ENCODE assay signal across 8 mouse cellular contexts in the genomic region with DNA sequence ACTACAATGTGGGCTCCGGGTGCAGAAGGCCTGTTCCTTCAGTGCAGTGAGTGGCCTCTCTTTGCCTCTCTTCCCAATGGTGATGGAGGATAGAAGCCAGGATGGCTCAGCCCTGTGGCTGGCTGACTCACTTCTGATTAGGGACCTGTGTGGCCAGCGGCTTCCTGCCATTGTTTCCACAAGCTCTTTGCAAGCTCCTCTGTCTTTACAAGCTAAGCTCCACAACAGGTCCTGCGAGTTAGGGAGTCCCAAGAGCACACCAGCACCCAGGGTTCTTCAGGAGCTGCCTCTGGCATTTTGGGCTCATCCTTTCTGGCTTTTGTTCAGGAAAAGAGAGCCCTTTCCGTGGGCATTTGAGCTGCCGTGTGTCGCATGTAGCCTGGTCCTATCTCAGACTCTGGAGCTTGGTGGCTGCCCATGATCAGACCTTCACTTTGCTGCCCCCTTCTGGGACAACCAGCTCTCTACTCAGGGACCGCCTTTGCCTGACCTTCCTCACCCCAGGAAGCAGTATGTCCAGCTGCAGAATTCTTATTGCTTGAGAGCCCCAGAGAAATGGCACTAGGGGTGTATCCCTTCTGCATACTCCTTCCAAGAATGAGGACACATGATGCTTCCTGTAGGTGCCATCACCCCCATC.
A peak's percentile ranks its signal among the peaks of the same experiment; 100 is the strongest.
DNase-seq lines count a peak whose midpoint lies in the region; ATAC-seq and TF ChIP-seq lines count a peak whose summit lies in the region.

No protein-coding gene starts in this region.

- intact Hi-C loops in left cerebral cortex, adult 2 months (cut with DNase I) = loop anchor here (1.0 kb wide), 2 partner anchors 77 to 149 kb away; no protein-coding TSS in a partner anchor

- peaks cover 99% of the 10 kb centered on the region for H3K4me1 ChIP-seq in hindbrain, embryonic 13.5 days (replicated peaks)

- H3K9me3 ChIP-seq in hindbrain, embryonic 13.5 days = no peaks in the 10 kb centered on the region

- peak overlapping the region; percentile 40; the same call in 1 of the 2 replicates for H3K9ac ChIP-seq in hindbrain, embryonic 13.5 days

- no peak overlapping the region for H3K4me2 ChIP-seq in hindbrain, embryonic 13.5 days

- no peaks in the 10 kb centered on the region for H3K36me3 ChIP-seq in hindbrain, embryonic 13.5 days

- ATAC-seq in hindbrain, embryonic 13.5 days (ENCODE audit: low FRiP score) = no peak
- peak; percentile 91 for ATAC-seq in megakaryocyte, adult 5-6 weeks (ENCODE audit: poor library complexity, severe bottlenecking)

- TF ChIP-seq CTCF in left cerebral cortex, adult 2 months (IDR thresholded peaks at IDR 0.05) = peak; percentile 67

- no peak overlapping the region for H3K4me3 ChIP-seq in hindbrain, embryonic 13.5 days
- H3K4me3 ChIP-seq in left cerebral cortex, adult 2 months = no peak overlapping the region

- WGBS in hindbrain, embryonic 13.5 days = 19% methylated on average over 7 of the region's 7 CpGs

- DNase-seq in T-cell, adult 2 months (ENCODE audit: low spot score) = peak; percentile 67
- DNase-seq in cerebellum, adult 9-11 months = peak; percentile 86
- peak; percentile 57 to 70 for DNase-seq in frontal cortex, postnatal 36 days (ENCODE audit: low spot score in 2 of 2)
- peak; percentile 58 to 59 for DNase-seq in left cerebral cortex, adult 2 months (ENCODE audit: extremely low spot score in 1 of 2, low spot score in 2 of 2)
- DNase-seq in right cerebral cortex, adult 2 months (ENCODE audit: low spot score in 2 of 2) = peak; percentile 64 to 74
- peak; percentile 38 for DNase-seq in urinary bladder, postnatal 10 days (ENCODE audit: low spot score)

- no peaks in the 10 kb centered on the region for H3K27me3 ChIP-seq in hindbrain, embryonic 13.5 days

- peak overlapping the region; percentile 82 for H3K27ac ChIP-seq in hindbrain, embryonic 13.5 days
- H3K27ac ChIP-seq in left cerebral cortex, adult 2 months = no peak overlapping the region
